Mouse (Mus musculus): ENCODE measurements around the gene Mast4. TPM values are rescaled to one million over a fixed set of nuclear protein-coding genes. Genes with fewer than 3 reads are reported as not detected.

Gene Mast4
- polyA plus RNA-seq, 1 experiment from 2014 or later: 2.8 TPM

DNA sequence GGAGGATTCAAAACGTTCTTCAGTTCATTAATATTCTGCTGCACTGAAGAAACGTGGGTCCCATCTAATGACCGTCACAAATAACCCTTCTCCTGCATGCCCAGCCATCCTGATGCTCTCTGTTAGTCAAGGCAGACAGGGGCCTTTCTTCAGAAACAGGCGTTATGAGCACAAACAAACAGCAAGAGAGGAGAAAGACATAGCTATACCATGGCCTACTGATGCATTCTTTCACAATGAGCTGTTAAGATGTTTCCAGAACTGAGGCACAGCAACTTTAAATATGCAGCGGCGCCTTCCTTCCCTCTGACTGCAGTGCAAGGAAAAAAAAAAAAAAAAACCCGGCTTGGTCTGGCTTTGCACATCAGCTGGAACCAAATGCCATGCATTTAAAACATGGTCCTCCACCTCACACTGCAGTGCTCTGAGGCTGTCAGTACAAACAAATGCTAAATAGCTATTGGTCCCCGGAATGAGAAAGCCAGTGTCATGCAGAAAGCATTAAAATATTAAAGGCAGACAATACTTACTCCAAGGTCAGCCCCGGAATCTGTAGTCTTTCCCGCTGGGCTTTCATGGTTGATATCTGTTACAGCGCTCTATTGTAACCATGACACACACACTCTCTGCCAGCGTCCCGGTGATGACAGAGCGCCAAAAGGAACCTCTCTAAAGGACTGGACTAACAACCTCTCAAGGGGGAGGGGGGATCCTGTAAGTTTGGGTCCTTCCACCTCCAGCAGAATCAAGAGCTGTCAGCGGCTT is 376.6 kb downstream of the Mast4 start:
- 27% methylated on average over 15 of the region's 15 CpGs for WGBS (ENCODE audit: insufficient replicate concordance)

GRCm38 (mm10) chr13:102955506-102955905 is 378.8 kb downstream of the Mast4 start:
- DNase-seq (no peak), ATAC-seq (no peak)
- no peak overlapping the region for H3K27ac ChIP-seq (ENCODE audit: low read depth)
- H3K9me3 ChIP-seq (ENCODE audit: low read length): no peaks in the 10 kb centered on the region
- WGBS (ENCODE audit: insufficient replicate concordance): 60% methylated on average over 2 of the region's 2 CpGs
- no peak overlapping the region for H3K9ac ChIP-seq (replicated peaks)
- no peak overlapping the region for H3K4me2 ChIP-seq (ENCODE audit: low read depth, low read length)
- H3K27me3 ChIP-seq (ENCODE audit: insufficient read depth, low read length): no peaks in the 10 kb centered on the region
- H3K4me3 ChIP-seq (ENCODE audit: low read depth, low read length): no peak overlapping the region
- TF ChIP-seq CTCF (IDR thresholded peaks at IDR 0.05; ENCODE audit: low read depth): no peak
- no peaks in the 10 kb centered on the region; the same call in 1 of the 2 replicates for H3K4me1 ChIP-seq (ENCODE audit: insufficient read depth)
- H3K36me3 ChIP-seq (replicated peaks; ENCODE audit: insufficient read depth, low read length): no peaks in the 10 kb centered on the region

More for the DNA sequence above, 376.6 kb downstream of the Mast4 start:
- no peak for TF ChIP-seq EP300 (IDR thresholded peaks at IDR 0.05; ENCODE audit: low read depth)
- H3K4me1 ChIP-seq (ENCODE audit: insufficient read depth): no peaks in the 10 kb centered on the region; the same call in 1 of the 2 replicates
- no peak overlapping the region for H3K4me3 ChIP-seq (ENCODE audit: low read depth, low read length)
- H3K9me3 ChIP-seq (ENCODE audit: low read length): no peaks in the 10 kb centered on the region
- no peak overlapping the region for H3K27ac ChIP-seq (ENCODE audit: low read depth)
- H3K27me3 ChIP-seq (ENCODE audit: insufficient read depth, low read length): no peaks in the 10 kb centered on the region
- H3K4me2 ChIP-seq (ENCODE audit: low read depth, low read length): peak overlapping the region; percentile 47
- H3K36me3 ChIP-seq (replicated peaks; ENCODE audit: insufficient read depth, low read length): no peaks in the 10 kb centered on the region
- DNase-seq: no peak
- ATAC-seq: no peak
- no peak overlapping the region for H3K9ac ChIP-seq (replicated peaks)

- Histone ChIP-seq H3K9me3 (ENCODE audit: low read length) (no peaks in the 10 kb centered on the region), H3K27me3 (ENCODE audit: insufficient read depth, low read length) (no peaks in the 10 kb centered on the region), H3K9ac (replicated peaks) (no peak overlapping the region), H3K4me3 (ENCODE audit: low read depth, low read length) (no peak overlapping the region), H3K36me3 (replicated peaks; ENCODE audit: insufficient read depth, low read length) (no peaks in the 10 kb centered on the region), H3K27ac (ENCODE audit: low read depth) (no peak overlapping the region), H3K4me1 (ENCODE audit: insufficient read depth) (no peaks in the 10 kb centered on the region), H3K4me2 (ENCODE audit: low read depth, low read length) (no peak overlapping the region)
- ATAC-seq: no peak
- DNase-seq: no peak
- WGBS (ENCODE audit: insufficient replicate concordance): 78% methylated on average over 7 of the region's 7 CpGs
- TF ChIP-seq EP300 (IDR thresholded peaks at IDR 0.05; ENCODE audit: low read depth) (no peak), CTCF (IDR thresholded peaks at IDR 0.05; ENCODE audit: low read depth) (no peak)
These were observed 384.5 kb downstream of the Mast4 start for GRCm38 (mm10) chr13:102949756-102950155.

DNA sequence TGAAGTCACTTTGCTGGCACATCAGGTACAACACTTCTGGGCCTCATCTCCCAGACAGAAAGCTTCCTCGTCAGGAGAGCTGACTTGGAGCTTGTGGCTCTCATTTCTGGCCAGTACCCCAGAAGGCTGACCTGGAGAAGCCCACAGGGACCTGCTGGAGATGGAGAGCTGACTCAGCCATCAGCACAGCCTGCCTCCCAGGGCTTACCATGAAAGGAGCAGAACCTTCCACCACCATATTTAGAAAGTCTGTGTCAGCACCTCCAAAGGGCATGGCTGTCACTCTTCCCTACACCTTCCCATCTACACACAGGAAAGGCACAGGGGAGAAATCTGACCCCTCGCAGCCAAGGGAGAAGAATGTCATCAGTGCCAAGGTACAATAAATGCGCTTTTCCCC is 385.3 kb downstream of the Mast4 start:
- Histone ChIP-seq H3K4me1 (ENCODE audit: insufficient read depth) (no peaks in the 10 kb centered on the region), H3K4me2 (ENCODE audit: low read depth, low read length) (no peak overlapping the region), H3K27ac (ENCODE audit: low read depth) (no peak overlapping the region), H3K9me3 (ENCODE audit: low read length) (no peaks in the 10 kb centered on the region), H3K4me3 (ENCODE audit: low read depth, low read length) (no peak overlapping the region), H3K27me3 (ENCODE audit: insufficient read depth, low read length) (no peaks in the 10 kb centered on the region), H3K9ac (replicated peaks) (no peak overlapping the region), H3K36me3 (replicated peaks; ENCODE audit: insufficient read depth, low read length) (no peaks in the 10 kb centered on the region)
- ATAC-seq: no peak
- DNase-seq: no peak
- 69% methylated on average over 3 of the region's 3 CpGs for WGBS (ENCODE audit: insufficient replicate concordance)
- TF ChIP-seq CTCF (IDR thresholded peaks at IDR 0.05; ENCODE audit: low read depth): no peak
- no peak for TF ChIP-seq EP300 (IDR thresholded peaks at IDR 0.05; ENCODE audit: low read depth)

GRCm38 (mm10) chr13:102947546-102947945 is 386.8 kb downstream of the Mast4 start:
- Histone ChIP-seq H3K9me3 (ENCODE audit: low read length) (no peaks in the 10 kb centered on the region), H3K9ac (replicated peaks) (no peak overlapping the region), H3K27ac (ENCODE audit: low read depth) (no peak overlapping the region), H3K4me3 (ENCODE audit: low read depth, low read length) (no peak overlapping the region), H3K27me3 (ENCODE audit: insufficient read depth, low read length) (no peaks in the 10 kb centered on the region), H3K4me1 (ENCODE audit: insufficient read depth) (no peaks in the 10 kb centered on the region), H3K36me3 (replicated peaks; ENCODE audit: insufficient read depth, low read length) (no peaks in the 10 kb centered on the region), H3K4me2 (ENCODE audit: low read depth, low read length) (no peak overlapping the region)
- ATAC-seq (no peak), DNase-seq (no peak)
- WGBS (ENCODE audit: insufficient replicate concordance): 76% methylated on average over 2 of the region's 2 CpGs
- no peak for TF ChIP-seq CTCF (IDR thresholded peaks at IDR 0.05; ENCODE audit: low read depth)
- TF ChIP-seq EP300 (IDR thresholded peaks at IDR 0.05; ENCODE audit: low read depth): no peak

DNA sequence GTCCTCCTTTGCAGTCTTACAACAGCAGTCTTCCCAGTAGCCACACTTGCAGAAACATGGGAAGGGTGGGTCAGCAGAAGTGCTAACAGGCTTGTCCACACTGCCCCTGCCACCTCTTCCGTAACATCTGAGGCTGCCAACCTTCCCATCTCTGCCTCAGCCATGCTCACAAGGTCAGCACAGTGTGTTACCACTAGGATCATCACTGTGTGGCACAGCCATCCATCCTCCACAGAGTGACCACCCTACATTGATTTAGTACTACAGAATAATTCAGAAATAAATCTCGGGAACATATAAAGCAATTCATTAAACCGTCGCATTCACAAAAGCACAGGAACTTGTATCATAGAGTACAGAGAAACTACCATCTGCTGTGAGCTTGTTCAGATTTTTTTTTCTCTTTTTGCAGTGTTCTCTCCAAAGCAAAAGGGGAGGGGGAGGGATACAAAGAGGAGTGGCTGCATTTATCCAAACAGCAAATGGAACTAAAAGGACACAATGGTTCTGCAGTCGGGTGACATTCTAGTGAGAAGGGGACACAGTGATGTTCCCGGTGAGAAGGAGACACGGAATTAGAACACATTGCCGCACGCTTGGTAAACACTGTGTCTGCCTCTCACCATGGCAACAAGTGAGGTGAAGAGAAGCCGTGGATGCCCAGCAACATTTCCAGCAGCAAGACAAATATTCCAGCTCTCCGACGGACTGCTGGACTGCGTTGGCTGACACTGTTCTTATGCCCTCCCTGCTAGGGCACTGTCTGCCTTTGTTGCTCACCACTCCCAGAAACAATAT is 388.1 kb downstream of the Mast4 start:
- TF ChIP-seq EP300 (IDR thresholded peaks at IDR 0.05; ENCODE audit: low read depth): no peak
- no peak for TF ChIP-seq CTCF (IDR thresholded peaks at IDR 0.05; ENCODE audit: low read depth)
- Histone ChIP-seq H3K27ac (ENCODE audit: low read depth) (no peak overlapping the region), H3K9me3 (ENCODE audit: low read length) (no peaks in the 10 kb centered on the region), H3K36me3 (replicated peaks; ENCODE audit: insufficient read depth, low read length) (no peaks in the 10 kb centered on the region), H3K27me3 (ENCODE audit: insufficient read depth, low read length) (no peaks in the 10 kb centered on the region), H3K9ac (replicated peaks) (no peak overlapping the region), H3K4me1 (ENCODE audit: insufficient read depth) (no peaks in the 10 kb centered on the region), H3K4me2 (ENCODE audit: low read depth, low read length) (no peak overlapping the region), H3K4me3 (ENCODE audit: low read depth, low read length) (no peak overlapping the region)
- ATAC-seq: no peak
- WGBS (ENCODE audit: insufficient replicate concordance): 79% methylated on average over 13 of the region's 13 CpGs
- no peak for DNase-seq
